Mouse (Mus musculus) cerebellum, adult 2 months (tissue): Measurements from ENCODE around the gene Lrba.

Source experiments
- CTCF ChIP-seq: fragments of 200-500 bp; IDR thresholded peaks from 2 replicates; pipeline ENCODE4 v1.5.1; 2011; ENCODE audit warnings: low read depth, mild to moderate bottlenecking, control low read depth, low read length, moderate library complexity, borderline replicate concordance; ENCODE audit not compliant: insufficient read depth
- POLR2A ChIP-seq: fragments of 200-500 bp; IDR thresholded peaks from 2 replicates; pipeline ENCODE4 v1.6.1; 2011; ENCODE audit warnings: low read length, control low read depth, borderline replicate concordance; ENCODE audit not compliant: insufficient read depth

- TF ChIP-seq POLR2A: no peak
- TF ChIP-seq CTCF: no peak
Measured at GRCm38 (mm10) chr3:86793264-86793663, 568.8 kb downstream of the Lrba start.
